Mouse (Mus musculus) hindbrain, embryonic 16.5 days (tissue): ENCODE measurements around the gene Lamp2. TPM values are rescaled to one million over a fixed set of nuclear protein-coding genes. Genes with fewer than 3 reads are reported as not detected.

Source experiments
- ATAC-seq: fragments of 200-750 bp; cut with Nextera tagmentation; 2 replicates; pipeline ENCODE4 v1.8.0; 2017; ENCODE audit warnings: moderate TSS enrichment, moderate library complexity
- H3K27ac ChIP-seq: fragments of 300-500 bp; sonication (generic); 2 replicates; pipeline ENCODE4 v1.5.1; 2014; ENCODE audit warnings: low read depth, mild to moderate bottlenecking, control low read depth, low read length, moderate library complexity
- H3K27me3 ChIP-seq: fragments of 300-500 bp; sonication (generic); replicated peaks from 2 replicates; pipeline ENCODE4 v1.6.1; 2014; ENCODE audit warnings: low read length; ENCODE audit not compliant: control insufficient read depth, insufficient read depth
- H3K36me3 ChIP-seq: fragments of 300-500 bp; sonication (generic); 2 replicates; pipeline ENCODE4 v1.6.1; 2014; ENCODE audit warnings: mild to moderate bottlenecking, low read length, moderate library complexity, mixed read lengths; ENCODE audit not compliant: control insufficient read depth, insufficient read depth
- H3K4me1 ChIP-seq: fragments of 300-500 bp; sonication (generic); 2 replicates; pipeline ENCODE4 v1.6.1; 2014; ENCODE audit warnings: low read depth, low read length; ENCODE audit not compliant: control insufficient read depth, insufficient read depth
- H3K4me2 ChIP-seq: fragments of 300-500 bp; sonication (generic); 2 replicates; pipeline ENCODE4 v1.6.1; 2014; ENCODE audit warnings: mild to moderate bottlenecking, low read length, control low read depth, moderate library complexity
- H3K4me3 ChIP-seq: fragments of 300-500 bp; sonication (generic); 2 replicates; pipeline ENCODE4 v1.5.1; 2014; ENCODE audit warnings: mild to moderate bottlenecking, low read length, control low read depth, moderate library complexity
- H3K9ac ChIP-seq: fragments of 300-500 bp; sonication (generic); 2 replicates; pipeline ENCODE4 v1.6.1; 2014; ENCODE audit warnings: low read depth, mild to moderate bottlenecking, control low read depth, low read length, moderate library complexity
- H3K9me3 ChIP-seq: fragments of 300-500 bp; sonication (generic); 2 replicates; pipeline ENCODE4 v1.6.1; 2014; ENCODE audit warnings: mild to moderate bottlenecking, low read length, moderate library complexity; ENCODE audit not compliant: control insufficient read depth
- WGBS: fragments of 180-500 bp; shearing (Covaris S2); extraction: QIAGEN DNeasy Blood & Tissue Kit; methylation state at CpG from one replicate; pipeline ENCODE4 v1.1.7; 2014; 5-methylcytosine and 5-hydroxymethylcytosine counted together
- polyA plus RNA-seq: library from polyadenylated mRNA; unstranded; fragments of >200 nt; fragmentation: Nextera tagmentation; extraction: Ambion mirVana; gene quantifications from 2 replicates; pipeline ENCODE4 v1.2.1, GENCODE M21; 2015

Lamp2 gene
- polyA plus RNA-seq, 1 experiment from 2014 or later: 63.7 TPM

- Histone ChIP-seq H3K4me3 (no peak overlapping the region), H3K36me3 (no peaks in the 10 kb centered on the region), H3K27me3 (no peaks in the 10 kb centered on the region), H3K9me3 (no peaks in the 10 kb centered on the region), H3K27ac (no peak overlapping the region), H3K9ac (no peak overlapping the region), H3K4me2 (no peak overlapping the region), H3K4me1 (no peaks in the 10 kb centered on the region)
- no peak for ATAC-seq
- 87% methylated on average over 5 of the region's 5 CpGs for WGBS
Measured at GRCm38 (mm10) chrX:38462101-38462500, 5.8 kb upstream of the Lamp2 start.

GRCm38 (mm10) chrX:38460887-38461286 is 4.6 kb upstream of the Lamp2 start:
- Histone ChIP-seq H3K4me2 (no peak overlapping the region), H3K27ac (no peak overlapping the region), H3K36me3 (no peaks in the 10 kb centered on the region), H3K27me3 (no peaks in the 10 kb centered on the region), H3K4me3 (no peak overlapping the region), H3K9ac (no peak overlapping the region), H3K4me1 (no peaks in the 10 kb centered on the region), H3K9me3 (no peaks in the 10 kb centered on the region)
- no peak for ATAC-seq
- 84% methylated on average over 3 of the region's 3 CpGs for WGBS

DNA sequence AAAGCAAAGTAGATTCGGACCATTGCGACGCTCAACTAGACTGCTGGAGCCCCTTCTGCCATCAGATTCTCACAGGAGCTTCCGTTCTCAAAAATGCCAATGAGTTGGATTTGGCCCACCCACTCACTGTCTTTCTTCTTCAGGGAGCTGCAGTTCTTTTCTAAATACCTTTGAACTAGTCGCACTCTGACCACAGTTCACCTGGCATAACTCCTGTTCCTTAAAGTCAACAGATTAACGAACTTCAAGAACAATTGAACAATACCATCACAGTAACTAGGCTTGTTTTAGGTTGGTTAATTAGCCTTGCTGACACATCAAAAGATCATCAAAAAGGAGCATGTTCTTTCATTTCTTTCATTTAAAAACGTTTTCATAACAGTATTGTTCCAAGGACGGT is 2.8 kb upstream of the Lamp2 start:
- WGBS: 83% methylated on average over 8 of the region's 8 CpGs
- H3K9ac ChIP-seq: no peak overlapping the region

GRCm38 (mm10) chrX:38456635-38457006 is 367 bp upstream of the Lamp2 start:
- Histone ChIP-seq H3K9me3 (no peaks in the 10 kb centered on the region), H3K9ac (no peak overlapping the region), H3K4me2 (no peak overlapping the region), H3K4me3 (peak overlapping the region; percentile 63), H3K27ac (no peak overlapping the region), H3K27me3 (no peaks in the 10 kb centered on the region), H3K36me3 (no peaks in the 10 kb centered on the region), H3K4me1 (peaks cover 3% of the 10 kb centered on the region; the same call in 1 of the 2 replicates)
- WGBS: 32% methylated on average over 3 of the region's 3 CpGs
- peak; percentile 31; the same call in 1 of the 2 replicates for ATAC-seq

More for the DNA sequence above, 2.8 kb upstream of the Lamp2 start:
- no peak overlapping the region for H3K27ac ChIP-seq
- H3K27me3 ChIP-seq: no peaks in the 10 kb centered on the region
- no peaks in the 10 kb centered on the region for H3K9me3 ChIP-seq
- H3K4me1 ChIP-seq: peaks cover 3% of the 10 kb centered on the region; the same call in 1 of the 2 replicates
- ATAC-seq: no peak
- H3K4me3 ChIP-seq: no peak overlapping the region
- no peak overlapping the region for H3K4me2 ChIP-seq
- H3K36me3 ChIP-seq: no peaks in the 10 kb centered on the region

DNA sequence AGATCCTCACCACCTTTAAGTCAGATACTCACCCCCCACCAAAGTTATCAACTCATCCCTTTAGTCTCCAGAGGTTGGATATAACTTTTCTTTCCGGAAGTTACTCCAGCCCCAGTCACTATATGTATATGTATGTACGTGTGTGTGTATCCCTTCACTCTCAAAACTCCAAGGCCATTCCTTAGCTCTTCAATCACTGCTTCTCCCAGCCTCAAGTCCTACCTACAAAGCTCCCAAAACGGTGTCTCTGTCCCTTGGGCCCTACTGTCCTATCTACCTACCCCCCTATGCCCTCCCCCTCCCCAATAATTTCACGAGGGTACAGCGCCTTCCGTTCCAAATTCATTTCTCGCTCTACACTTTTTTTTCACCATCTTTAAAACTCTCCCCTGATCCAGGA is 780 bp downstream of the Lamp2 start:
- Histone ChIP-seq H3K4me2 (peak overlapping the region; percentile 49), H3K9me3 (no peaks in the 10 kb centered on the region), H3K27ac (no peak overlapping the region), H3K36me3 (no peaks in the 10 kb centered on the region), H3K4me1 (peaks cover 3% of the 10 kb centered on the region; the same call in 1 of the 2 replicates), H3K9ac (peak overlapping the region; percentile 70), H3K4me3 (peak overlapping the region; percentile 63), H3K27me3 (no peaks in the 10 kb centered on the region)
- ATAC-seq: no peak
- WGBS: 17% methylated on average over 7 of the region's 7 CpGs

DNA sequence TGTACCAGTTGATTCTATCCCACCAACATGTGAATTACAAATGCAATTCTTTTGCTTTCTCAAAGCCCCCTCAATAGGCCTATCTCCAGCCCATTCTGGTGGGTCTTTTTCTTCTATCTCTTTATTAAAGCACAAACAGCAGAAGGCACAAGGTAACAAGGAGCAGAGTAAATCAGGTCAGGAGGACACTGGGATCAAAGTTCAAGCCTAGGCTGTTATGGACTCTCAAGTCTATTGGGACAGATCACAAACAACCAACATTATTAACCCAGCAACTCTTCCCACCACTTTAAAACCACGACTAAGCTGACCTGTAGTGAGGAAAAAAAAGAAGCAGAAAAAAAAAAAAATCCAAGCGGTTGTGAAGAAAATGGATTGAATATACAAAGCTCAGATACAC is 1.4 kb downstream of the Lamp2 start:
- no peaks in the 10 kb centered on the region for H3K9me3 ChIP-seq
- ATAC-seq: no peak
- H3K27me3 ChIP-seq: no peaks in the 10 kb centered on the region
- peak overlapping the region; percentile 49 for H3K4me2 ChIP-seq
- H3K9ac ChIP-seq: no peak overlapping the region
- 39% methylated on average over 2 of the region's 2 CpGs for WGBS
- no peak overlapping the region for H3K27ac ChIP-seq
- H3K36me3 ChIP-seq: no peaks in the 10 kb centered on the region; the same call in 1 of the 2 replicates
- peaks cover 3% of the 10 kb centered on the region; the same call in 1 of the 2 replicates for H3K4me1 ChIP-seq
- H3K4me3 ChIP-seq: no peak overlapping the region

- H3K27ac ChIP-seq: no peak overlapping the region
- no peak overlapping the region for H3K9ac ChIP-seq
- WGBS: 87% methylated on average over 5 of the region's 5 CpGs
- no peaks in the 10 kb centered on the region for H3K27me3 ChIP-seq
- no peak for ATAC-seq
- no peaks in the 10 kb centered on the region for H3K9me3 ChIP-seq
- H3K36me3 ChIP-seq: peaks cover 3% of the 10 kb centered on the region; the same call in 1 of the 2 replicates
- H3K4me1 ChIP-seq: peaks cover 3% of the 10 kb centered on the region; the same call in 1 of the 2 replicates
- H3K4me3 ChIP-seq: no peak overlapping the region
- H3K4me2 ChIP-seq: no peak overlapping the region
Measured at GRCm38 (mm10) chrX:38453924-38454323, 2.3 kb downstream of the Lamp2 start.

DNA sequence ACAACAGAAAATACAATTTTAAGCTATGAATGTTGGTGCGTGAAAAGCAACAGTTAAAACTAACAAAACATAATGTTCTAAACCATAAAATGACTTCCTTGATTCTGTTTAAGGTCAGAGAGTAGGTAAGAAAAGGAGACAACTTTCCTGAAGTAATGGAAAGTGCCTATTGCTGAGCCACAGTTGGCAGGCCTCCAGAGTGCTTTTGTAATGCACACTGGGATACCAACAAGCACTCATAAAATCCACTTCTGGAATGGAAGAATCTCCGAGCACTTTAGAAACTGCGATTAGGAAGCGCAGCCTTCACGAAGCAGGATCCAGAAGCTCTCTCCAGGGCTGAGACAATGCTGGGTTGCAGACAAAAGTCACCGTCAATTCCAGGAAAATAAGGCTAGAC is 5.8 kb downstream of the Lamp2 start:
- Histone ChIP-seq H3K9ac (no peak overlapping the region), H3K4me2 (no peak overlapping the region), H3K36me3 (peaks cover 3% of the 10 kb centered on the region; the same call in 1 of the 2 replicates), H3K27ac (no peak overlapping the region), H3K4me1 (peaks cover 3% of the 10 kb centered on the region; the same call in 1 of the 2 replicates), H3K9me3 (no peaks in the 10 kb centered on the region), H3K4me3 (no peak overlapping the region), H3K27me3 (no peaks in the 10 kb centered on the region)
- WGBS: 77% methylated on average over 6 of the region's 6 CpGs
- no peak for ATAC-seq

DNA sequence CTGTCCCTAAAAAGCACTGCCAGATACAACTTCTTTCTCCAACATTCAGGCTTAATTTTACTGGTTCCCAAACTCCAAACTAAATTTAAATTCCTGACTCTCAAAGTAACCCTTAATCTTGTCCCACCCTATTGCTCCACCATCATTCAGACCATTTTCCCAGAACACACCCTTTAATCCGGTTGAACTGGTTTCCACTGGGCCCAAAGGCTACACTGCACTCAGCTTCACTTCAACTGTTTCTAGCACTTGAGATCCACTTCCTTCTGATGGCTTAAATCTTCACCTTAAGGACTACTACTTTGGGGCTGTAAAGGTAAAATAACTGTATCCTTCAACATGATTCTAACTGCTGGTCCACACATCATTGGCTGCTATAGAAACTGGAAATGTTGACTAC is 10.5 kb downstream of the Lamp2 start:
- H3K9me3 ChIP-seq: no peaks in the 10 kb centered on the region
- 84% methylated on average over 1 of the region's 1 CpGs for WGBS
- H3K4me2 ChIP-seq: no peak overlapping the region
- H3K4me1 ChIP-seq: no peaks in the 10 kb centered on the region
- H3K36me3 ChIP-seq: peaks cover 3% of the 10 kb centered on the region; the same call in 1 of the 2 replicates
- ATAC-seq: no peak
- no peak overlapping the region for H3K27ac ChIP-seq
- no peaks in the 10 kb centered on the region for H3K27me3 ChIP-seq
- no peak overlapping the region for H3K4me3 ChIP-seq
- no peak overlapping the region for H3K9ac ChIP-seq

- no peak overlapping the region for H3K4me3 ChIP-seq
- H3K4me2 ChIP-seq: no peak overlapping the region
- no peak overlapping the region for H3K9ac ChIP-seq
- no peak overlapping the region for H3K27ac ChIP-seq
- no peak for ATAC-seq
- 90% methylated on average over 1 of the region's 1 CpGs for WGBS
- no peaks in the 10 kb centered on the region for H3K27me3 ChIP-seq
- no peaks in the 10 kb centered on the region for H3K4me1 ChIP-seq
- H3K36me3 ChIP-seq: no peaks in the 10 kb centered on the region
- no peaks in the 10 kb centered on the region for H3K9me3 ChIP-seq
Measured at GRCm38 (mm10) chrX:38442425-38442824, 13.8 kb downstream of the Lamp2 start.
